Mouse (Mus musculus) liver (tissue): ENCODE measurements at regions not wholly inside any gene's neighbourhood (a gene's known extent, or its start where the extent isn't known, plus 50 kb on each side); places are given as distances from the start of the nearest gene placed in this dataset.
A peak's percentile ranks its signal among the peaks of the same experiment; 100 is the strongest.
"Not testable (repeated sequence)": the region's sequence is repeated elsewhere in the genome, so short reads cannot be mapped to it uniquely, and the experiment has no call there.

ENCODE experiments used
- DNase-seq: peaks from one replicate; pipeline ENCODE4 v3.0.0-alpha.2; 2020; ENCODE audit warnings: mixed read lengths

- DNase-seq = no peak
Observed at GRCm38 (mm10) chr9:104496220-104496619, 50.9 kb upstream of the Cpne4 start.

GRCm38 (mm10) chr9:104490696-104491095, 56.4 kb upstream of the Cpne4 start:
- no peak for DNase-seq

GRCm38 (mm10) chr9:104489383-104489782, 57.7 kb upstream of the Cpne4 start:
- DNase-seq = no peak

- DNase-seq = no peak
Observed at GRCm38 (mm10) chr9:104482440-104482839, 64.6 kb upstream of the Cpne4 start.

GRCm38 (mm10) chr9:104480683-104481082, 66.4 kb upstream of the Cpne4 start:
- DNase-seq = no peak

- DNase-seq = no peak
Observed at GRCm38 (mm10) chr9:104474831-104475230, 72.3 kb upstream of the Cpne4 start.

- no peak for DNase-seq
Observed at GRCm38 (mm10) chr9:104467238-104467637, 79.8 kb upstream of the Cpne4 start.

GRCm38 (mm10) chr9:104463701-104464100, 83.4 kb upstream of the Cpne4 start:
- no peak for DNase-seq

GRCm38 (mm10) chr9:104460133-104460532, 87.0 kb upstream of the Cpne4 start:
- DNase-seq = no peak

GRCm38 (mm10) chr9:104457635-104458034, 89.5 kb upstream of the Cpne4 start:
- no peak for DNase-seq

GRCm38 (mm10) chr9:104448577-104449165, 98.4 kb upstream of the Cpne4 start:
- DNase-seq = no peak

- peak; percentile 30 for DNase-seq
Observed at GRCm38 (mm10) chr9:104444906-104445305, 102.2 kb upstream of the Cpne4 start.

- DNase-seq = no peak
Observed at GRCm38 (mm10) chr9:104443236-104443635, 103.8 kb upstream of the Cpne4 start.

- no peak for DNase-seq
Observed at GRCm38 (mm10) chr9:104413021-104413420, 75.5 kb upstream of the Acpp start.

- DNase-seq = no peak
Observed at GRCm38 (mm10) chr9:104410211-104410610, 72.7 kb upstream of the Acpp start.

GRCm38 (mm10) chr9:104409381-104409780, 71.8 kb upstream of the Acpp start:
- DNase-seq = no peak

GRCm38 (mm10) chr9:104408571-104409294, 71.2 kb upstream of the Acpp start:
- peak; percentile 40 for DNase-seq

- DNase-seq = peak; percentile 17
Observed at GRCm38 (mm10) chr9:104407559-104408376, 70.2 kb upstream of the Acpp start.

- DNase-seq = no peak
Observed at GRCm38 (mm10) chr9:104407011-104407410, 69.5 kb upstream of the Acpp start.

- no peak for DNase-seq
Observed at GRCm38 (mm10) chr9:104406491-104406890, 68.9 kb upstream of the Acpp start.

- no peak for DNase-seq
Observed at GRCm38 (mm10) chr9:104403863-104404262, 66.3 kb upstream of the Acpp start.

GRCm38 (mm10) chr9:104401673-104402072, 64.1 kb upstream of the Acpp start:
- DNase-seq = no peak

- no peak for DNase-seq
Observed at GRCm38 (mm10) chr9:104399927-104400326, 62.4 kb upstream of the Acpp start.

GRCm38 (mm10) chr9:104398484-104398883, 60.9 kb upstream of the Acpp start:
- not testable (repeated sequence) for DNase-seq
